Mouse (Mus musculus) lung, adult 2 months (tissue): ENCODE data around the gene Gpr83. TPM values are rescaled to one million over a fixed set of nuclear protein-coding genes. Genes with fewer than 3 reads are reported as not detected.

Experiments
- DNase-seq: peaks from one replicate; pipeline ENCODE4 v3.0.0; 2022
- H3K4me1 ChIP-seq: fragments of 200-500 bp; 2 replicates; pipeline ENCODE4 v1.6.1; 2011; ENCODE audit warnings: low read length; ENCODE audit not compliant: control insufficient read depth, insufficient read depth
- H3K4me3 ChIP-seq: fragments of 200-500 bp; replicated peaks from 2 replicates; pipeline ENCODE3; 2011; ENCODE audit warnings: low read depth, mild to moderate bottlenecking, control low read depth, low read length; ENCODE audit errors: extremely low read depth
- CTCF ChIP-seq: fragments of 200-500 bp; IDR thresholded peaks from 2 replicates; pipeline ENCODE4 v1.5.1; 2011; ENCODE audit warnings: mild to moderate bottlenecking, low read length, control low read depth; ENCODE audit not compliant: insufficient read depth
- POLR2A ChIP-seq: fragments of 200-500 bp; IDR thresholded peaks from 2 replicates; pipeline ENCODE4 v1.6.1; 2011; ENCODE audit warnings: low read depth, mild to moderate bottlenecking, control low read depth, low read length, borderline replicate concordance; ENCODE audit errors: extremely low read depth
- WGBS: fragments of 180-500 bp; shearing (Covaris S2); methylation state at CpG from one replicate; pipeline ENCODE4 v1.1.7; 2018; 5-methylcytosine and 5-hydroxymethylcytosine counted together
- polyA plus RNA-seq: library from polyadenylated mRNA; depleted of rRNA; stranded (reverse); fragments of >200 nt; gene quantifications from 2 replicates; pipeline ENCODE4 v1.2.3, GENCODE M21; 2012; rRNA removed

The Gpr83 gene
- polyA plus RNA-seq, 1 experiment: 0.32 TPM

DNA sequence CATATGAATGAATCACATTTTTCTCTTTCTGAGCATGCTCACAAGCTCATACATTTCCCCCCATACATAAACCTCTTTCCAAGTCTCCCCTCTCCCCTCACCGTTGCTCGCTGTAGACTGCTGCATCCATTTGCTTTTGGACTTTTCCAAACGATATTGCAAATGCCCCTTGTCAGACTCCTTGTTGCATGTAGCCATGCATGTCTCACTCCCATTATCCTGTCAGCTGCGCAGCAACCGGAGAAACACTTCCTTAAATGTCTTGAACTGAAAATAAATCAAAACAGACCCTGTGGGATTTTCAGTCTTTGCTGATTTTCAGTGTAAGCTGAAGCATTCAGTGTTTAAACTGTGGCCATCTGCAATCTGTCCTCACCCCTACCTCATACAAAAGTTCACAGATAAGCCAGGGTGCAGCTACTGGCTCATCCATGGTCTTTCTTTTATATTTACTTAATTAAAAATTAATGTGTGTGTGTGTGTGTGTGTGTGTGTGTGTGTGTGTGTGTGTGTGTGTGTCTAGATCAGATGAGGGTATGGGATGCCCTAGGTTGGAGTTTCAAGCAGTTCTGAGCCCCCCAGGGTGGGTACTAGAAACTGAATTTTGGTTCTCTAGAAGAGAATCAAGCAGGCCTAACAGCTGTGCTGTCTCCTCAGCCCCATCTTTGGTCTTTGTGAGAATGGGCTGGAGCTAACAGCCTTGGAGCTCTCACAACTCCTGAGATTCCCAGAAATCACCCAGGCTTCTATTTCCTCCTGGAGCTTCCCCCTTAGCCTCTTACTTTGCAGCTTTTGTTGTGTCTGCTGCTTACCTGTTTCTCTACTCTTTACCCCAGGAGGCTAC, 59.0 kb downstream of the Gpr83 start:
- TF ChIP-seq CTCF (no peak), POLR2A (no peak)
- WGBS: 50% methylated on average over 5 of the region's 5 CpGs
- no peak for DNase-seq

More for the DNA sequence above, 59.0 kb downstream of the Gpr83 start:
- Histone ChIP-seq H3K4me3 (no peak overlapping the region), H3K4me1 (no peaks in the 10 kb centered on the region)

Other genes with a start within 250 kb of the Gpr83 start
- gene Amotl1, start 215.2 kb upstream of the Gpr83 start, polyA plus RNA-seq: 36.6 and 47.1 TPM in 2 replicates
- gene Piwil4, start 119.5 kb upstream of the Gpr83 start, polyA plus RNA-seq: 4.6 and 5.6 TPM in 2 replicates
- gene Fut4, start 107.8 kb upstream of the Gpr83 start, polyA plus RNA-seq: 3.5 and 5.3 TPM in 2 replicates
- 0.72 and 1.6 TPM in 2 replicates for gene 1700012B09Rik, start 89.2 kb upstream of the Gpr83 start, polyA plus RNA-seq
- 2.1 and 3.8 TPM in 2 replicates for gene Mre11a, start 75.6 kb upstream of the Gpr83 start, polyA plus RNA-seq
- gene Ankrd49, start 75.4 kb upstream of the Gpr83 start, polyA plus RNA-seq: 3.3 and 5.0 TPM in 2 replicates
- gene Izumo1r, start 43.7 kb downstream of the Gpr83 start, polyA plus RNA-seq: 1.5 TPM in 2 replicates
- gene Panx1, start 185.3 kb downstream of the Gpr83 start, polyA plus RNA-seq: 17.0 and 21.9 TPM in 2 replicates